In genomic region chr16:92992876-92993275, GRCm38 (mm10) we compare ENCODE assay signal across 20 mouse cellular contexts.
"Had no signal": no experiment of that assay in that cellular context is flagged by ENCODE, and none has a peak within 500 bp of the region (broad histone marks: within the 10 kb centered on the region; RNA-seq: fewer than 3 reads in every experiment).

No protein-coding gene starts in this region.

- DNase-seq: lung, adult 2 months; lung, postnatal 10 days; lung, postnatal 4 days; midbrain, embryonic 14.5 days; retina, postnatal 1 day; right cerebral cortex, adult 18-20 months; right cerebral cortex, postnatal 25 days; right cerebral cortex, postnatal 4 days; spleen, adult 18-20 months; thymus, adult 2 months; thymus, postnatal 25 days; thymus, postnatal 4 days had no signal

- H3K9ac ChIP-seq: liver, embryonic 12.5 days; liver, embryonic 14.5 days; midbrain, embryonic 12.5 days; neural tube, embryonic 13.5 days; neural tube, embryonic 15.5 days had no signal

- H3K4me2 ChIP-seq: liver, embryonic 12.5 days; midbrain, embryonic 12.5 days; neural tube, embryonic 13.5 days; neural tube, embryonic 15.5 days had no signal

- H3K4me1 ChIP-seq: liver, embryonic 12.5 days; neural tube, embryonic 13.5 days; neural tube, embryonic 15.5 days had no signal

- H3K9me3 ChIP-seq: liver, embryonic 12.5 days; midbrain, embryonic 10.5 days; midbrain, embryonic 12.5 days; neural tube, embryonic 13.5 days; neural tube, embryonic 15.5 days had no signal

- ATAC-seq: liver, embryonic 12.5 days; midbrain, embryonic 16.5 days had no signal

- H3K4me3 ChIP-seq: liver, embryonic 12.5 days; midbrain, embryonic 10.5 days; midbrain, embryonic 12.5 days; myocyte; neural tube, embryonic 13.5 days; neural tube, embryonic 15.5 days had no signal

- H3K27me3 ChIP-seq: midbrain, embryonic 12.5 days; neural tube, embryonic 13.5 days; neural tube, embryonic 15.5 days had no signal

- H3K27ac ChIP-seq: liver, embryonic 12.5 days; liver, embryonic 14.5 days; midbrain, embryonic 10.5 days; midbrain, embryonic 12.5 days; neural tube, embryonic 13.5 days; neural tube, embryonic 15.5 days had no signal

- H3K36me3 ChIP-seq: liver, embryonic 12.5 days; midbrain, embryonic 10.5 days; midbrain, embryonic 12.5 days; neural tube, embryonic 13.5 days; neural tube, embryonic 15.5 days had no signal
